Mouse (Mus musculus): ENCODE data around the gene Sys1. TPM values are rescaled to one million over a fixed set of nuclear protein-coding genes. Genes with fewer than 3 reads are reported as not detected.
A peak's percentile ranks its signal among the peaks of the same experiment; 100 is the strongest.

Gene Sys1
- total RNA-seq, 2 experiments from 2014 or later = 40.8 to 41.3 TPM

DNA sequence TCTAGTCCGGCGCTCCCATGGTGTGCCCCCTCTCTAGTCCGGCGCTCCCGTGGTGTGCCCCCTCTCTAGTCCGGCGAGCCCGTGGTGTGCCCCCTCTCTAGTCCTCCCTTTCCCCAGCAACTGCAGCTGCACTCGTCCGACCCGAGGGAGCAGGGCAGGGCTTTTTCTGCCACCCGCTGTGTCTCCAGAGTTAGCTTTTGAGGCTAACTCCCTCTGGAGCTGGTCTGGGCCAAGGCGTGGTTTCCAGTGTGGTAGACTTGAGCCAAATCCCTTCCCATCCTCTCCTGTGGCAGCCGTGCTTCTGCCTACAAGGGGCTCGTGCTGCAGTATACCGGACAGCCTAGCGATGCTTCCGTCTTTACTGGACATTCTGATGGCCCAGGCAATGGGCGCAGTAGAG lies 51.0 kb downstream of the Sys1 start:
- DNase-seq (ENCODE audit: extremely low spot score in 1 of 2, low spot score in 2 of 2) = no peak
- H3K27ac ChIP-seq = no peak overlapping the region
- intact Hi-C loops (cut with DNase I) = no loop called here
- no peak for TF ChIP-seq CTCF (IDR thresholded peaks at IDR 0.05)
- no peak overlapping the region for H3K4me3 ChIP-seq

GRCm38 (mm10) chr2:164510621-164511190 lies 53.9 kb downstream of the Sys1 start:
- no peak overlapping the region for H3K27ac ChIP-seq
- DNase-seq (ENCODE audit: extremely low spot score in 1 of 2, low spot score in 2 of 2) = no peak
- intact Hi-C loops (cut with DNase I) = no loop called here
- no peak for TF ChIP-seq CTCF (IDR thresholded peaks at IDR 0.05)
- H3K4me3 ChIP-seq = no peak overlapping the region

- intact Hi-C loops (cut with DNase I) = no loop called here
- DNase-seq (ENCODE audit: extremely low spot score in 1 of 2, low spot score in 2 of 2) = no peak
- Histone ChIP-seq H3K27ac (no peak overlapping the region), H3K4me3 (no peak overlapping the region)
- no peak for TF ChIP-seq CTCF (IDR thresholded peaks at IDR 0.05)
These were observed 55.6 kb downstream of the Sys1 start for GRCm38 (mm10) chr2:164512121-164512909.

DNA sequence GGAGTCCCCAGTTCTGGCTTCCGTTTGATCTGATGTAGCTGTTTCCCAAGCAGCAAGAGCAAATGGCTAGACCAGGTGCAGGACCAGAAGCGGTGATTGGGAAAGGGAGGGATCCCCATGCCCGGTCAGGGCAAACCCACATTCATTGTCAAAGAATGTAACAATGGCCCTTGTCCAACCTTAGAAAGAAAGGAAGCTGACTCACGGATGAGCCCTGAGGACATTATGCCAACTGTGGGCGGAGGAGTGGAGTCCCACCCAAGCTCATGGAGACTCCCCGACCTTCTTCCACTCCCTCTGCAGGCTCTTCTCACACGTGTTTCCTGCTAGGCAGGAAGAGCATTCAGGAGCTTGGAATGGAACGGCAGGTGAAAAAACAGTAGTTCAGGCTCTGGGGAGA lies 56.6 kb downstream of the Sys1 start:
- TF ChIP-seq CTCF (IDR thresholded peaks at IDR 0.05) = no peak
- Histone ChIP-seq H3K27ac (no peak overlapping the region), H3K4me3 (no peak overlapping the region)
- intact Hi-C loops (cut with DNase I) = no loop called here
- DNase-seq (ENCODE audit: extremely low spot score in 1 of 2, low spot score in 2 of 2) = no peak

GRCm38 (mm10) chr2:164514916-164515315 lies 58.2 kb downstream of the Sys1 start:
- DNase-seq (ENCODE audit: extremely low spot score in 1 of 2, low spot score in 2 of 2) = no peak
- Histone ChIP-seq H3K27ac (no peak overlapping the region), H3K4me3 (no peak overlapping the region)
- no peak for TF ChIP-seq CTCF (IDR thresholded peaks at IDR 0.05)
- intact Hi-C loops (cut with DNase I) = loop anchor here (5.0 kb wide), 1 partner anchor 43 kb away; the partner anchor contains the start of gene Trp53tg5

DNA sequence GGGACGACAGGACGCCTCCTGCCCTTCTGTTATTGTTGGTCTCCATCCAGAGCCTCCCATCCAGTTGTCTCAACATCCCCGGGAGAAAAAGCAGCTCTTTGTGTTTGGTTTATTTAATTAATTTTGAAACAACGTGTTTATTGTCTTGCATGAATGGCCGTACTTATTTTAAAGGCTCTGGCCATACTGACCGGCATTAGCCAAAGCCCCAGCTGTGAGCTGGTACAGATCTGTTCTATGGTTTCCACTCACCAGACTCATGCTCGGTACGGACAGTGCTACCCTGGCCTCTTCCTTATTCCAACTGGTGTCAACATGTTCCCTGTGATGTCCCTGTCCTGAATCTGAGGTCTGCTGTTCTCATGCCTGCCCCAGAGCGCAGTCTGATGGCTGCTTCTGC lies 59.1 kb downstream of the Sys1 start:
- no peak for DNase-seq (ENCODE audit: extremely low spot score in 1 of 2, low spot score in 2 of 2)
- intact Hi-C loops (cut with DNase I) = loop anchor here (5.0 kb wide), 1 partner anchor 44 kb away; the partner anchor contains the start of gene Trp53tg5
- no peak overlapping the region for H3K27ac ChIP-seq
- H3K4me3 ChIP-seq = no peak overlapping the region
- TF ChIP-seq CTCF (IDR thresholded peaks at IDR 0.05) = no peak

DNA sequence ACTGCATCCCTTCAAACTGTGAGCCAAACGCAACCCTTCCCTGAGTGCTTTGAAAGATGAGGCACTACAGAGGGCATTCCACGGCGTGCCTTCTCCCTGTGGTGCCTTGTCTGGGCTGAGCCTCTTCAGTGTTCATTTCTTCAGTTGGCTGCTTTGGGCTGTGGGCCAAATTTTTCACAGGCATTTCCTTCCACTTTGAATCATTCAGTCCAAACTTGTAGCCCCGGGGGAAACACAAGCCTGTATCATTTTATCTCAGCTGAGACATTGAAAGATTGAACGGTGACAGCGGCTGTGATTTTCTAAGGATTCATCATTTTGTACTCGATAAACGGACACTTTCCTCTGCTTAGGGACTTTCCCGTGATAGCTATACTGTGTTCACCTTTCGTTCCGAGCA lies 59.8 kb downstream of the Sys1 start:
- intact Hi-C loops (cut with DNase I) = loop anchor here (5.0 kb wide), 1 partner anchor 44 kb away; the partner anchor contains the start of gene Trp53tg5
- DNase-seq (ENCODE audit: extremely low spot score in 1 of 2, low spot score in 2 of 2) = no peak
- Histone ChIP-seq H3K27ac (no peak overlapping the region), H3K4me3 (no peak overlapping the region)
- no peak for TF ChIP-seq CTCF (IDR thresholded peaks at IDR 0.05)

DNA sequence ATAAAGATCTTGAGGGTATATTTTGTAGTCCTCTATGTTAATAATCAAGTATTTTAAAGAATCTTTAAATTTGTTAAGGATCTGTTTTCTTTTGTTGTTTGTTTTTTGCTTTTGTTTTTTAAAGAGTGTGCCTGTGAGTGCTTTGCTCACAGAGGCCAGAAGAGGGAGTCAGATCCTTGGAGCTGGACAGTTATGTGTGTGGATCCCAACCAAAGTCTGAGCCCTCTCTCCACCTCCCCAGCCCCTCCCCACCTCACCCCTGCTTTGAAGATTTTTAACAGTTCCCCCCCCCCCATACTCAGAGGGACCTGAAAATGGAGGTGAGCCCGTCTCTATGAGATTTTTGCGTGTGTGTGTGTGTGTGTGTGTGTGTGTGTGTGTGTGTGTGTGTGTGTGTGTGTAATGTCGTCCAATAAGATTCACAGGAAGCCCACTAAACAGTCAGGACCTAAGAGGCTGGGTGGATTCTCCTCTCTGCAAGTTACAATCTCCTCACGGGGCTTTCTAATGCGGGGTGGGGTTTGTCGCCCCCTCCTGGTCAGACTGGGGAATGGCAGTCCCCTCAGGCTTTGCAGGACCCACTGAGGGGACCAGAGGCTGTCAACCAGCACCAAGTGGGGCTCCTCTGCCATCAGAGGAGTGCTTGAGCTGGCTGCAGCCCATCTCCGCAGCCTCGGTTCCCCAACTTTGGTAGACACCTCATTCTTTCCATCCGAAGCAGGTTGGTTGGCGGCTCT lies 60.9 kb downstream of the Sys1 start:
- peak; percentile 81 for TF ChIP-seq CTCF (IDR thresholded peaks at IDR 0.05)
- intact Hi-C loops (cut with DNase I) = loop anchor here (5.0 kb wide), 1 partner anchor 45 kb away; the partner anchor contains the start of gene Trp53tg5
- peak in 1 of 2 experiments; percentile 44 for DNase-seq (ENCODE audit: extremely low spot score in 1 of 2, low spot score in 2 of 2)
- Histone ChIP-seq H3K27ac (no peak overlapping the region), H3K4me3 (no peak overlapping the region)

GRCm38 (mm10) chr2:164518266-164519170 lies 61.8 kb downstream of the Sys1 start:
- no peak for DNase-seq (ENCODE audit: extremely low spot score in 1 of 2, low spot score in 2 of 2)
- intact Hi-C loops (cut with DNase I) = loop anchor here (5.0 kb wide), 1 partner anchor 46 kb away; the partner anchor contains the start of gene Trp53tg5
- no peak overlapping the region for H3K27ac ChIP-seq

DNA sequence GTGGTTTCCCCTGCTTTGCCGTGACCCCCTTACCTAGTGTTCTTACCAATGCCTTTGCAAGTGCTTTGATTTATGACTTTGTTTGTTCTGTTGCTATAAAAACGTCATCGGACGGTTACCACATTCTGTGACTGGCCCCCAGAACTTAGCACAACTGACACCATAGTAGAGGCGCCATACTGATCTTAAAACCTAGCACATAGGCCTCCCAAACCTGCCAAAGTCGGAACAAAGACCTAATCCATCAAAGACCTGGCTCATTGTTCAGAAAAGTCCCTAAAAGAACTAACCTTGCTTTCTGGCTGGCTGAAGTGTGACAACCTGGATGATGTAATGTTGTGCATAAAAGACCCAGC lies 62.4 kb downstream of the Sys1 start:
- TF ChIP-seq CTCF (IDR thresholded peaks at IDR 0.05) = no peak
- intact Hi-C loops (cut with DNase I) = loop anchor here (5.0 kb wide), 1 partner anchor 47 kb away; the partner anchor contains the start of gene Trp53tg5
- no peak overlapping the region for H3K4me3 ChIP-seq
- DNase-seq (ENCODE audit: extremely low spot score in 1 of 2, low spot score in 2 of 2) = no peak
- no peak overlapping the region for H3K27ac ChIP-seq

More at GRCm38 (mm10) chr2:164518266-164519170, 61.8 kb downstream of the Sys1 start:
- no peak overlapping the region for H3K4me3 ChIP-seq
- TF ChIP-seq CTCF (IDR thresholded peaks at IDR 0.05) = no peak

DNA sequence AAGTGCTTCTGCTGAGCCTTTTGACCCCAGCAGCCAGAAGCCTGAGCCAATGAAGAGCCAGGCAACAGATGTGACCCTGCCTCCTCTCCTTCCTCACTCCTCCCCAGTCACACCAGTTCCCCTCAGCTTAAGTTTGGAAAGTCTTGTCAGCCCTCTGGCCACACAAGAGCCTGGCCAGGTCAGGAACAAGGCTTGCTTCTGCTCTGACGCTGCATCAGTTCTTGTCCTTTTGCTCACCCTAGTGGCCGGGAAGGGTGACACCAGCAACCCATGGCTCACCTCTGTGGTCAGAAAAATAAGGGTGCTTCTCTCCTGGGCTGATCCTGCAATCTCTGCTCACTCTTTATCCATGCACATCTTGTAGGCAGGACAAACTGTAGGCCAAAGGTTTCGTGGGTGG lies 64.0 kb downstream of the Sys1 start:
- TF ChIP-seq CTCF (IDR thresholded peaks at IDR 0.05) = peak; percentile 60
- no peak for DNase-seq (ENCODE audit: extremely low spot score in 1 of 2, low spot score in 2 of 2)
- Histone ChIP-seq H3K4me3 (no peak overlapping the region), H3K27ac (no peak overlapping the region)
- intact Hi-C loops (cut with DNase I) = loop anchor here (2.0 kb wide), 1 partner anchor 104 kb away; no protein-coding TSS in a partner anchor
